Mouse (Mus musculus) MEL (cell line): ENCODE measurements at regions not wholly inside any gene's neighbourhood (a gene's known extent, or its start where the extent isn't known, plus 50 kb on each side); places are given as distances from the start of the nearest gene placed in this dataset.

Source experiments
- DNase-seq: peaks from one replicate; pipeline ENCODE4 v3.0.0; 2011; ENCODE audit warnings: low read depth, low spot score
- H3K27ac ChIP-seq: 2 replicates; pipeline ENCODE4 v1.5.1; 2012; ENCODE audit warnings: low read depth, mild to moderate bottlenecking, control low read depth, low read length, moderate library complexity; ENCODE audit not compliant: control insufficient read depth
- H3K27me3 ChIP-seq, 2 experiments: fragments of 150-350 bp in 1 of 2; sonication (generic) in 1 of 2; 2 replicates each; pipeline ENCODE4 v1.6.1; 2012; ENCODE audit warnings: low read length in 2 of 2, mild to moderate bottlenecking in 2 of 2, improper control_type of control experiment in 1 of 2, moderate library complexity in 1 of 2; ENCODE audit not compliant: insufficient read depth in 2 of 2, control insufficient read depth in 1 of 2
- H3K36me3 ChIP-seq, 2 experiments: 2 replicates each; pipeline ENCODE4 v1.6.1; 2012 to 2014; ENCODE audit warnings: low read length in 2 of 2, improper control_type of control experiment in 1 of 2, inconsistent platforms in 1 of 2, mild to moderate bottlenecking in 1 of 2; ENCODE audit not compliant: insufficient read depth in 2 of 2, control insufficient read depth in 1 of 2
- H3K4me1 ChIP-seq, 2 experiments: fragments of 150-350 bp in 1 of 2; sonication (generic) in 1 of 2; 2 replicates each; pipeline ENCODE4 v1.6.1; 2012; ENCODE audit warnings: low read length in 2 of 2, improper control_type of control experiment in 1 of 2, mild to moderate bottlenecking in 1 of 2; ENCODE audit not compliant: insufficient read depth in 2 of 2, control insufficient read depth in 1 of 2
- H3K4me3 ChIP-seq, 2 experiments: fragments of 150-350 bp in 1 of 2; sonication (generic) in 1 of 2; 2 replicates each; pipeline ENCODE4 v1.5.1; 2012; ENCODE audit warnings: low read depth in 2 of 2, low read length in 2 of 2, mild to moderate bottlenecking in 2 of 2, moderate library complexity in 2 of 2, control low read depth in 1 of 2, improper control_type of control experiment in 1 of 2; ENCODE audit not compliant: control insufficient read depth in 1 of 2, insufficient read depth in 1 of 2
- H3K79me2 ChIP-seq: 2 replicates; pipeline ENCODE4 v1.6.1; 2012; ENCODE audit warnings: mild to moderate bottlenecking, low read length, moderate library complexity; ENCODE audit not compliant: control insufficient read depth, poor library complexity, insufficient read depth
- H3K9ac ChIP-seq: 2 replicates; pipeline ENCODE4 v1.6.1; 2012; ENCODE audit warnings: low read depth, mild to moderate bottlenecking, control low read depth, low read length, moderate library complexity; ENCODE audit not compliant: control insufficient read depth, poor library complexity, severe bottlenecking
- H3K9me3 ChIP-seq: fragments of 150-350 bp; sonication (generic); replicated peaks from 2 replicates; pipeline ENCODE4 v1.6.1; 2012; ENCODE audit warnings: mild to moderate bottlenecking, low read length, improper control_type of control experiment, moderate library complexity; ENCODE audit not compliant: insufficient read depth
- BHLHE40 ChIP-seq: IDR thresholded peaks from 2 replicates; pipeline ENCODE4 v1.6.1; 2012; ENCODE audit warnings: low read depth, mild to moderate bottlenecking, inconsistent platforms, low read length, improper control_type of control experiment, borderline replicate concordance
- CHD1 ChIP-seq: IDR thresholded peaks from 2 replicates; pipeline ENCODE4 v1.6.1; 2012; ENCODE audit warnings: low read depth, mild to moderate bottlenecking, inconsistent platforms, low read length, improper control_type of control experiment
- CTCF ChIP-seq, 3 experiments: IDR thresholded peaks in 2 of 3; conservative IDR thresholded peaks in 1 of 3; 2 replicates each; pipeline ENCODE4 v1.5.1; 2011 to 2012; ENCODE audit warnings: low read length in 3 of 3, low read depth in 2 of 3, mild to moderate bottlenecking in 2 of 3, improper control_type of control experiment in 1 of 3, inconsistent platforms in 1 of 3, mixed read lengths in 1 of 3, moderate library complexity in 1 of 3; ENCODE audit not compliant: control insufficient read depth in 1 of 3, insufficient read depth in 1 of 3, poor library complexity in 1 of 3, severe bottlenecking in 1 of 3
- EP300 ChIP-seq, 2 experiments: IDR thresholded peaks; 2 replicates each; pipeline ENCODE4 v1.6.1; 2011; ENCODE audit warnings: improper control_type of control experiment in 2 of 2, low read length in 2 of 2, low read depth in 1 of 2, mild to moderate bottlenecking in 1 of 2
- ETS1 ChIP-seq: IDR thresholded peaks from 2 replicates; pipeline ENCODE4 v1.6.1; 2012; ENCODE audit warnings: low read depth, mild to moderate bottlenecking, inconsistent platforms, low read length, improper control_type of control experiment, moderate library complexity
- GATA1 ChIP-seq: IDR thresholded peaks from 2 replicates; pipeline ENCODE4 v1.6.1; 2011; ENCODE audit warnings: low read depth, low read length, improper control_type of control experiment
- HCFC1 ChIP-seq: IDR thresholded peaks from 2 replicates; pipeline ENCODE4 v1.6.1; 2012; ENCODE audit warnings: low read depth, mild to moderate bottlenecking, inconsistent platforms, low read length, improper control_type of control experiment, moderate library complexity
- JUND ChIP-seq: IDR thresholded peaks from 2 replicates; pipeline ENCODE4 v1.6.1; 2011; ENCODE audit warnings: low read depth, mild to moderate bottlenecking, improper control_type of control experiment, low read length
- MAFK ChIP-seq: IDR thresholded peaks from 2 replicates; pipeline ENCODE4 v1.6.1; 2011; ENCODE audit warnings: low read depth, mild to moderate bottlenecking, low read length, improper control_type of control experiment, borderline replicate concordance
- MAX ChIP-seq: IDR thresholded peaks from 2 replicates; pipeline ENCODE4 v1.6.1; 2011; ENCODE audit warnings: low read length, improper control_type of control experiment
- MAZ ChIP-seq: IDR thresholded peaks from 2 replicates; pipeline ENCODE4 v1.6.1; 2012; ENCODE audit warnings: low read depth, mild to moderate bottlenecking, inconsistent platforms, low read length, improper control_type of control experiment
- MEF2A ChIP-seq: IDR thresholded peaks from 2 replicates; pipeline ENCODE4 v1.6.1; 2014; ENCODE audit warnings: low read depth, mild to moderate bottlenecking, inconsistent platforms, low read length, improper control_type of control experiment; ENCODE audit not compliant: poor library complexity, insufficient replicate concordance, severe bottlenecking; ENCODE audit errors: extremely low read depth
- MXI1 ChIP-seq: IDR thresholded peaks from 2 replicates; pipeline ENCODE4 v1.6.1; 2011; ENCODE audit warnings: mild to moderate bottlenecking, low read depth, low read length, improper control_type of control experiment
- NELFE ChIP-seq: IDR thresholded peaks from 2 replicates; pipeline ENCODE4 v1.6.1; 2011; ENCODE audit warnings: low read depth, low read length, improper control_type of control experiment
- NRF1 ChIP-seq: IDR thresholded peaks from 2 replicates; pipeline ENCODE4 v1.6.1; 2014; ENCODE audit warnings: low read depth, mild to moderate bottlenecking, inconsistent platforms, low read length, improper control_type of control experiment, moderate library complexity; ENCODE audit not compliant: poor library complexity, insufficient read depth, severe bottlenecking
- POLR2A ChIP-seq, 2 experiments: IDR thresholded peaks; 2 replicates each; pipeline ENCODE4 v1.6.1; 2011 to 2012; ENCODE audit warnings: low read length in 2 of 2, mild to moderate bottlenecking in 2 of 2, control low read depth in 1 of 2, improper control_type of control experiment in 1 of 2, low read depth in 1 of 2, moderate library complexity in 1 of 2; ENCODE audit not compliant: control insufficient read depth in 1 of 2, insufficient read depth in 1 of 2, poor library complexity in 1 of 2
- POLR2AphosphoS2 ChIP-seq: IDR thresholded peaks from 2 replicates; pipeline ENCODE4 v1.6.1; 2011; ENCODE audit warnings: low read length, improper control_type of control experiment
- RAD21 ChIP-seq: IDR thresholded peaks from 2 replicates; pipeline ENCODE4 v1.6.1; 2011; ENCODE audit warnings: mild to moderate bottlenecking, low read depth, low read length, improper control_type of control experiment
- SIN3A ChIP-seq: IDR thresholded peaks from 2 replicates; pipeline ENCODE4 v1.6.1; 2012; ENCODE audit warnings: low read length, improper control_type of control experiment, inconsistent platforms
- SMC3 ChIP-seq: IDR thresholded peaks from 2 replicates; pipeline ENCODE4 v1.6.1; 2011; ENCODE audit warnings: low read depth, low read length, improper control_type of control experiment
- TAL1 ChIP-seq: IDR thresholded peaks from 2 replicates; pipeline ENCODE4 v1.6.1; 2012; ENCODE audit warnings: mild to moderate bottlenecking, inconsistent platforms, low read length, moderate library complexity, mixed read lengths
- TBP ChIP-seq: IDR thresholded peaks from 2 replicates; pipeline ENCODE4 v1.8.0; 2011; ENCODE audit warnings: low read depth, low read length, improper control_type of control experiment
- TCF12 ChIP-seq: IDR thresholded peaks from 2 replicates; pipeline ENCODE4 v1.6.1; 2014; ENCODE audit warnings: low read depth, mild to moderate bottlenecking, inconsistent platforms, low read length, improper control_type of control experiment, moderate library complexity
- UBTF ChIP-seq: IDR thresholded peaks from 2 replicates; pipeline ENCODE4 v1.6.1; 2012; ENCODE audit warnings: low read depth, mild to moderate bottlenecking, inconsistent platforms, low read length, improper control_type of control experiment, moderate library complexity, borderline replicate concordance; ENCODE audit not compliant: insufficient read depth
- USF1 ChIP-seq: IDR thresholded peaks from 2 replicates; pipeline ENCODE4 v1.6.1; 2014; ENCODE audit warnings: low read depth, mild to moderate bottlenecking, inconsistent platforms, low read length, improper control_type of control experiment, moderate library complexity
- ZKSCAN1 ChIP-seq: IDR thresholded peaks from 2 replicates; pipeline ENCODE4 v1.6.1; 2012; ENCODE audit warnings: low read depth, mild to moderate bottlenecking, inconsistent platforms, low read length, improper control_type of control experiment, moderate library complexity
- ZMIZ1 ChIP-seq: IDR thresholded peaks from 2 replicates; pipeline ENCODE4 v1.6.1; 2012; ENCODE audit warnings: low read depth, mild to moderate bottlenecking, inconsistent platforms, low read length, improper control_type of control experiment, moderate library complexity
- ZNF384 ChIP-seq: IDR thresholded peaks from 2 replicates; pipeline ENCODE4 v1.6.1; 2012; ENCODE audit warnings: low read depth, mild to moderate bottlenecking, inconsistent platforms, low read length, improper control_type of control experiment

DNA sequence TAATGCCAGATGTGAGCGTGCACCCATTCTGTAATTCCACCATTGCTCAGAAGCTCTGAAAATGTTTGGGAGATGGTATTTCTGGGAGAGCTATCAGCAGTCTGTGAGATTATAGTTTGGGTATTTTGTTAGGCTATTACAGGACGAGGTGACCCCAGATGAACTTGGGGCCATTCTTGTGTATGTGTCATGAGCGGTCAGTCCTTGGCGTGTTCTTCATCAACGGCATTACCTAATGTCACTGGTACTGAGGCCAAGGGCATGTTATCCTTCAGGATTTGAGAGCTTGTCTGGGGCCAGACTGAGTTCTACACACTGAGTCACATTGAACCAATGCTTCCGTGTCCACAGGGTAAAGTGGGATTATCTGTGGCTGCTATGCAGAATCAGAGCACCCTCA is 335.9 kb upstream of the Id2 start:
- no peaks in the 10 kb centered on the region for H3K36me3 ChIP-seq
- H3K4me1 ChIP-seq, result no peaks in the 10 kb centered on the region
- no peak overlapping the region for H3K4me3 ChIP-seq
- TF ChIP-seq POLR2AphosphoS2 (no peak), POLR2A (IDR thresholded peaks at IDR 0.05; ENCODE audit: control insufficient read depth in 1 of 2, insufficient read depth in 1 of 2, low read depth in 1 of 2, low read length in 2 of 2, poor library complexity in 1 of 2) (no peak), NELFE (no peak), CTCF (IDR thresholded peaks at IDR 0.05 in 2 of 3, conservative IDR thresholded peaks at IDR 0.05 in 1 of 3; ENCODE audit: control insufficient read depth in 1 of 3, insufficient read depth in 1 of 3, low read depth in 2 of 3, low read length in 3 of 3, poor library complexity in 1 of 3, severe bottlenecking in 1 of 3) (no peak), NRF1 (no peak), SIN3A (no peak), MXI1 (no peak), MAX (no peak), CHD1 (no peak), MEF2A (no peak), USF1 (no peak), TCF12 (no peak), TAL1 (no peak), TBP (no peak), MAZ (no peak)
- H3K27me3 ChIP-seq, result no peaks in the 10 kb centered on the region
- no peak for DNase-seq
- H3K79me2 ChIP-seq, result no peaks in the 10 kb centered on the region
- H3K9ac ChIP-seq, result no peak overlapping the region
- no peaks in the 10 kb centered on the region for H3K9me3 ChIP-seq
- H3K27ac ChIP-seq, result no peak overlapping the region

DNA sequence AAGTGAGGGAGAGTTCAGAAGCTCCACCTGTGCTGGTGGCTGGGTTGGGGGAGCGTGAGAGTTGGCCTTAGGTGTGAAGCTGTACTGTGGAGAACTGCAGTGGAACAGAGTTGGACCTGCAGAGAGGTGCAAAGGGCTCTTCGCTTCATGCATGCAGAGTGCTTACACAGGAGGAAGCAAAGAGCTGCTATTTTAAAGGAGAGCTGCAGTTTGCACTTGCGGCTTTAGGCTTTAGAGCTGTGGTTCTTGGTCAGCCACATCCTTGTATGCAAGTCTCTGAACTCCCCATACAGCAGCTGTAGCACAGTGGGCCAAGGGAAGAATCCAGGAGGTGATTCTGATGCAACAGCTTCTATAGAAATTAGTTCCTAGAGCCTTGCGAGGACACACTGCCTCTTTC is 334.0 kb upstream of the Id2 start:
- Histone ChIP-seq H3K4me1 (no peaks in the 10 kb centered on the region), H3K79me2 (no peaks in the 10 kb centered on the region)

More for the DNA sequence above, 334.0 kb upstream of the Id2 start:
- no peak for TF ChIP-seq UBTF
- no peak for TF ChIP-seq ZNF384
- no peak for TF ChIP-seq POLR2A (IDR thresholded peaks at IDR 0.05; ENCODE audit: control insufficient read depth in 1 of 2, insufficient read depth in 1 of 2, low read depth in 1 of 2, low read length in 2 of 2, poor library complexity in 1 of 2)
- no peak for TF ChIP-seq ZMIZ1
- no peak for TF ChIP-seq TBP
- no peak for TF ChIP-seq MEF2A
- TF ChIP-seq HCFC1, result no peak
- TF ChIP-seq GATA1, result no peak
- no peak for TF ChIP-seq RAD21
- TF ChIP-seq NRF1, result no peak
- TF ChIP-seq BHLHE40, result no peak
- TF ChIP-seq MAFK, result no peak
- TF ChIP-seq SMC3, result no peak
- TF ChIP-seq EP300 (IDR thresholded peaks at IDR 0.05; ENCODE audit: low read depth in 1 of 2, low read length in 2 of 2), result no peak
- TF ChIP-seq ETS1, result no peak
- TF ChIP-seq CTCF (IDR thresholded peaks at IDR 0.05 in 2 of 3, conservative IDR thresholded peaks at IDR 0.05 in 1 of 3; ENCODE audit: control insufficient read depth in 1 of 3, insufficient read depth in 1 of 3, low read depth in 2 of 3, low read length in 3 of 3, poor library complexity in 1 of 3, severe bottlenecking in 1 of 3), result no peak
- TF ChIP-seq SIN3A, result no peak
- no peak for TF ChIP-seq ZKSCAN1
- no peak for TF ChIP-seq CHD1
- TF ChIP-seq JUND, result no peak
- TF ChIP-seq, all 39 proteins: peak for 0
- H3K9ac ChIP-seq, result no peak overlapping the region
- H3K36me3 ChIP-seq, result no peaks in the 10 kb centered on the region
- DNase-seq, result no peak
- H3K27ac ChIP-seq, result no peak overlapping the region
- no peaks in the 10 kb centered on the region for H3K27me3 ChIP-seq
- H3K9me3 ChIP-seq, result no peaks in the 10 kb centered on the region
- H3K4me3 ChIP-seq, result no peak overlapping the region
